Mouse (Mus musculus): Measurements from ENCODE around the gene Stkld1. TPM values are rescaled to one million over a fixed set of nuclear protein-coding genes. Genes with fewer than 3 reads are reported as not detected.

Gene Stkld1
- polyA plus RNA-seq, 1 experiment from 2014 or later, result not detected

DNA sequence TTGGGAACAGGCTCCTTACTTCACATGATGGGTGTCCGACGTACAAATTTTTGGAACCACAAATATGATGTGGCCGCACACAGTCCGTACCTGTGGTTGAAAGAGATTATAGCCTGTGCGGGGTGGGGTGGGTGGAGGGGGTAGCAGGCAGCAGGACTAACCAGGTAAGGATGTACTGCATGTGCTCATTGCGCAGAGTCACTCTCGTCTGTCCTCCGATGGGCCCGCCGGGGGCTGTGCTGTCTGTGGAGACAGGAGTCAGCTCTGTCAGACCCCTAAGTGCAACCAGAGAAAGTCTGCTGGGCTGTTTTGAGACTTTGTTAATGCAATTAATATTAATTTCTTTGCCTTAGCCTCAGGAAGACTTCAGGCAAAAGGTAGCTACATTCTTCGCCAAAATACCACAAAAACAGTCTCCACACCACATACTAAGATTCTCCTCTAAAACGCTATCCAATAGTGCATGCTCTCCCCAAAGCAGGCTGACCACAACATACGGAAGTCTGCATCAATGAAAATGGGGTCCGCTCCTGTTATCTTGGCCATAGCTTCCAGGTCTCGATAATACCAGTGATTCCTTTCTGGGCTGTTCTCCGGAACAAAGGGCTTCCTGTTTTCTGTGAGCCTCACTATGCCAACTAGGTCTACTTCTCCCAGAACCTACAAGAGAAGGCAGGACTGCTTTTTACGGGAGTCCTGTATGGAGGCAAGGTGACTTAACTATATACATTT is 20.3 kb upstream of the Stkld1 start:
- Histone ChIP-seq H3K4me1 (replicated peaks; ENCODE audit: control insufficient read depth, insufficient read depth, low read length) (peaks cover 16% of the 10 kb centered on the region), H3K27me3 (ENCODE audit: control insufficient read depth, insufficient read depth, low read length) (no peaks in the 10 kb centered on the region), H3K4me3 (ENCODE audit: low read depth, low read length) (no peak overlapping the region), H3K27ac (ENCODE audit: low read depth, low read length) (no peak overlapping the region), H3K9ac (ENCODE audit: low read depth, low read length) (no peak overlapping the region), H3K36me3 (ENCODE audit: control insufficient read depth, insufficient read depth, low read length) (peaks cover 12% of the 10 kb centered on the region), H3K4me2 (replicated peaks; ENCODE audit: low read depth, low read length) (no peak overlapping the region), H3K9me3 (ENCODE audit: control insufficient read depth, low read length) (no peaks in the 10 kb centered on the region)
- 87% methylated on average over 17 of the region's 17 CpGs for WGBS
- no peak for DNase-seq (ENCODE audit: low spot score)
- no peak for ATAC-seq (ENCODE audit: low FRiP score)

DNA sequence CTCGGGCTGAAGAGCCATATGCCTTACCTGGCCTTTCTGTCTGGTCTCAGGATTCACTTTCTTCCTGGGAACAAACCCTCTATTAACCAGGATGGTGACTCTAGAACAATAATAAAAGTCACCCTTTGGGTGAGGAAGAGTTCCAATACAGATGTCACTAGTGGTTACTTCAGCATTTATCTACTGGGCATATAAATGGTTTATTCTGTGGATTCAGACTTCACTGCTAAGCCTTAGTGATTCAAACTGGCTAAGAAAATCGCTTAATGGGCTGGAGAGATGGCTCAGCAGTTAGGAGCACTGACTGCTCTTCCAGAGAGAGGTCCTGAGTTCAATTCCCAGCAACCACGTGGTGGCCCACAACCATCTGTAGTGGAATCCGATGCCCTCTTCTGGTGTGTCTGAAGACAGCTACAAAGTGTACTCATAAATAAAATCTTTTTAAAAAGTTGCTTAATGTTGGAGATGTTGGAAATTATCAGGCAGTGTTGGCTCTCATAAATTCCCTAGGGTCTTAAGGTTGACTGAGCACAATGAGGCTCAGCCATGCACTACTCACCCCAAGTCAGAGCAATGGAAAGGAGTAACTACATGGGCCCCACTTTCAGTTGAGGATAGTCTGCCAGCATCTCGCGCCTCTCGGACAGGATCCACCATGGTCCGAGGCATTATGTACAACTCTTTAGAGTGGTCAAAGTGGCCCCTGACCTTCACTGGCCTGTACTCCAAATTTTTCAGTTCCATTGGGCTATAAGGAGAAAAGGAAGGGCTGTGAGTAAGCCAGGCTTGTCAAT is 19.5 kb upstream of the Stkld1 start:
- Histone ChIP-seq H3K4me2 (replicated peaks; ENCODE audit: low read depth, low read length) (no peak overlapping the region), H3K27me3 (ENCODE audit: control insufficient read depth, insufficient read depth, low read length) (no peaks in the 10 kb centered on the region), H3K4me3 (ENCODE audit: low read depth, low read length) (no peak overlapping the region), H3K9me3 (ENCODE audit: control insufficient read depth, low read length) (no peaks in the 10 kb centered on the region), H3K4me1 (replicated peaks; ENCODE audit: control insufficient read depth, insufficient read depth, low read length) (peaks cover 12% of the 10 kb centered on the region), H3K9ac (ENCODE audit: low read depth, low read length) (no peak overlapping the region), H3K27ac (ENCODE audit: low read depth, low read length) (no peak overlapping the region), H3K36me3 (ENCODE audit: control insufficient read depth, insufficient read depth, low read length) (peaks cover 16% of the 10 kb centered on the region)
- WGBS, result 67% methylated on average over 8 of the region's 8 CpGs
- no peak for DNase-seq (ENCODE audit: low spot score)
- ATAC-seq (ENCODE audit: low FRiP score), result no peak

DNA sequence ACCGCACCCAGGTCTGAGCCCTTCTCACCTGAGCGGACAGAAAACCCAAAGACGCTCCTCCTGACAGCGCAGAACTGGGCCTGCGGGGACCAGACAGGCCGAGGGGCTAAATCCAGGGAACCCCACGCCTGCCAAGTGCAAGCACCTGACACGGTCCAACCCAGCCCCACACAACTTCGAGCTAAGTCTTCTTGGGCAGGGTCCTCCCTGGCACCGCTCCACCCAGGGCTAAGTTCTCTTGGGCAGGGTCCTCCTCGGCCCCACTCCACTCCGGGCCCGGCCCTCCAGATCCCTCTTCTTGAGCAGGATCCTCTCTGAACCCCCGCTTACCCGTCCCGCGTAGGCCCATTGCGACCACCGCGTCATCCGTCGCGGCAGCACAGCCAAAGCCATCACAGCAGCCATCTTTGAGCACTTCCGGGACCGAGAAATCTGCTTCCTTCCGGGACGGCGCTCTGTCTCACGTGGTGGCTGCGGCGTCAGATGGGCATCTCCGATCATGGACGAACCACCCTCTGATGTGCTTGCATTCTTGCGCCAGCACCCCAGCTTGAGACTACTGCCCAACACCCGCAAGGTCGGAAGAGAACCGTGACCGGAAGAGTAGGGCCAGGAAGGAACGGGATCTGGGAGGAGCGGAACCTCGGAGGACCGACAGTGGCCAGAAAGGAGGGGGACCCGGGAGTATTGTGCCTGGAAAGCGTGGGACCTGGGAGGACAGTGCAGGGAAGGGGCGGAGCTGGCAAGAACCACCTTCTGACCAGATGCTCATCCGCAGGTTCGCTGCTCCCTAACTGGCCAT is 17.7 kb upstream of the Stkld1 start, which contains the start of the genes Surf2 and Surf1:
TSS of gene Surf2 (plus strand) at position 441 of the 802 bp plus-strand sequence.
TSS of gene Surf1 (minus strand) at position 604 of the 802 bp plus-strand sequence.
- no peaks in the 10 kb centered on the region for H3K9me3 ChIP-seq (ENCODE audit: control insufficient read depth, low read length)
- H3K27ac ChIP-seq (ENCODE audit: low read depth, low read length), result peak within 1 kb of the TSS; percentile 59

DNA sequence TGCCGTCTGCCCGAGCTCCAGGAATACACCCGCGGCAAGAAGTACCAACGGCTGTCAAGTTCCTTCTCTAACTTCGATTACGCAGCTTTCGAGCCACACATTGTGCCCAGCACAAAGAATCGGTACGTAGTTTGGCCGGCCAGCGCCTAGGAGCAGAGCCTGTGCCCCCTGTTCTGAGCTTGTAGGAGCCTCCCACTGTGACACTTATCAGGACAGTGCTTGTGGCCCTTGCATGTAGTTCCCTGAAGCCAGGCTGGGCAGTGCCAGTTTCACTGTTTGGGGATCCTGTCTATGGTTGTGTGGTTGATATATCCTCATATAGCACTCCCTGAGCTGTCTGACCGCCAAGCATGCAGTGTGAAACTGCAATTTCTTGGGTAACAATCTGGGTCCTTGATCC is 17.1 kb upstream of the Stkld1 start:
- WGBS, result 1% methylated on average over 13 of the region's 13 CpGs
- peaks cover 27% of the 10 kb centered on the region for H3K36me3 ChIP-seq (ENCODE audit: control insufficient read depth, insufficient read depth, low read length)
- peak overlapping the region; percentile 96 for H3K4me2 ChIP-seq (replicated peaks; ENCODE audit: low read depth, low read length)
- H3K4me3 ChIP-seq (ENCODE audit: low read depth, low read length), result peak overlapping the region; percentile 65
- peak overlapping the region; percentile 62 for H3K9ac ChIP-seq (ENCODE audit: low read depth, low read length)
- H3K4me1 ChIP-seq (replicated peaks; ENCODE audit: control insufficient read depth, insufficient read depth, low read length), result peaks cover 11% of the 10 kb centered on the region
- ATAC-seq (ENCODE audit: low FRiP score), result peak; percentile 18; the same call in 1 of the 2 replicates
- DNase-seq (ENCODE audit: low spot score), result no peak
- no peak overlapping the region; the same call in 1 of the 2 replicates for H3K27ac ChIP-seq (ENCODE audit: low read depth, low read length)
- H3K27me3 ChIP-seq (ENCODE audit: control insufficient read depth, insufficient read depth, low read length), result no peaks in the 10 kb centered on the region
- H3K9me3 ChIP-seq (ENCODE audit: control insufficient read depth, low read length), result no peaks in the 10 kb centered on the region

More for the DNA sequence above, 17.7 kb upstream of the Stkld1 start, which contains the start of the genes Surf2 and Surf1:
- ATAC-seq (ENCODE audit: low FRiP score) (peak; percentile 76), DNase-seq (ENCODE audit: low spot score) (peak; percentile 84)
- H3K4me2 ChIP-seq (replicated peaks; ENCODE audit: low read depth, low read length), result peak within 1 kb of the TSS; percentile 96
- peaks cover 12% of the 10 kb centered on the region for H3K4me1 ChIP-seq (replicated peaks; ENCODE audit: control insufficient read depth, insufficient read depth, low read length)
- 3% methylated on average over 47 of the region's 47 CpGs for WGBS
- peak within 1 kb of the TSS; percentile 65 for H3K4me3 ChIP-seq (ENCODE audit: low read depth, low read length)
- peaks cover 27% of the 10 kb centered on the region for H3K36me3 ChIP-seq (ENCODE audit: control insufficient read depth, insufficient read depth, low read length)
- no peaks in the 10 kb centered on the region for H3K27me3 ChIP-seq (ENCODE audit: control insufficient read depth, insufficient read depth, low read length)
- peak within 1 kb of the TSS; percentile 62 for H3K9ac ChIP-seq (ENCODE audit: low read depth, low read length)

DNA sequence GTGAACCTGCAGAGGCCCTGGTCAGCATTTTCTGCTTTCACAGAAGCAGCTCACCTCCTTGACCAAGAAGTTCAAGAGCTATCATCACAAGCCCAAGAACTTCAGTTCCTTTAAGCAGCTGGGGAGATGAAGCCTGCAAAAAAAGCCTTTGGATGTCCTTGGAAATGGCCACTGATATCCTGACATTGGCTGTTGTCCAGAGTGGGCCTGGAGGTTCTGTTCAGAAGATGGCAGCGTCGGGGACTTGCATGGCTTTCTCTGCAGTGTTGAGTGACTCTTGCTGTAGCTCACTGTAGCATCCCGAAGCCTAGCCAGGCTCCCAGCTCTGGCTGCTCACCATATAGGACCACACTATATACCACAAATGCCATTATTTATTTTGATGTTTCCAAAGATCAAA is 14.2 kb upstream of the Stkld1 start:
- Histone ChIP-seq H3K4me1 (replicated peaks; ENCODE audit: control insufficient read depth, insufficient read depth, low read length) (peaks cover 4% of the 10 kb centered on the region; the same call in 1 of the 2 replicates), H3K4me3 (ENCODE audit: low read depth, low read length) (no peak overlapping the region), H3K36me3 (ENCODE audit: control insufficient read depth, insufficient read depth, low read length) (peaks cover 22% of the 10 kb centered on the region), H3K9me3 (ENCODE audit: control insufficient read depth, low read length) (no peaks in the 10 kb centered on the region), H3K9ac (ENCODE audit: low read depth, low read length) (no peak overlapping the region), H3K27ac (ENCODE audit: low read depth, low read length) (no peak overlapping the region), H3K4me2 (replicated peaks; ENCODE audit: low read depth, low read length) (no peak overlapping the region), H3K27me3 (ENCODE audit: control insufficient read depth, insufficient read depth, low read length) (no peaks in the 10 kb centered on the region)
- ATAC-seq (ENCODE audit: low FRiP score) (no peak), DNase-seq (ENCODE audit: low spot score) (no peak)
- WGBS, result 92% methylated on average over 3 of the region's 3 CpGs

- no peak overlapping the region for H3K4me2 ChIP-seq (replicated peaks; ENCODE audit: low read depth, low read length)
- no peak overlapping the region for H3K4me3 ChIP-seq (ENCODE audit: low read depth, low read length)
- H3K27me3 ChIP-seq (ENCODE audit: control insufficient read depth, insufficient read depth, low read length), result no peaks in the 10 kb centered on the region
- peaks cover 4% of the 10 kb centered on the region; the same call in 1 of the 2 replicates for H3K4me1 ChIP-seq (replicated peaks; ENCODE audit: control insufficient read depth, insufficient read depth, low read length)
- ATAC-seq (ENCODE audit: low FRiP score) (no peak), DNase-seq (ENCODE audit: low spot score) (no peak)
- peaks cover 22% of the 10 kb centered on the region for H3K36me3 ChIP-seq (ENCODE audit: control insufficient read depth, insufficient read depth, low read length)
- no peaks in the 10 kb centered on the region for H3K9me3 ChIP-seq (ENCODE audit: control insufficient read depth, low read length)
- no peak overlapping the region for H3K27ac ChIP-seq (ENCODE audit: low read depth, low read length)
- 91% methylated on average over 6 of the region's 6 CpGs for WGBS
- H3K9ac ChIP-seq (ENCODE audit: low read depth, low read length), result no peak overlapping the region
Measured at GRCm38 (mm10) chr2:26920190-26920855, 13.5 kb upstream of the Stkld1 start.

DNA sequence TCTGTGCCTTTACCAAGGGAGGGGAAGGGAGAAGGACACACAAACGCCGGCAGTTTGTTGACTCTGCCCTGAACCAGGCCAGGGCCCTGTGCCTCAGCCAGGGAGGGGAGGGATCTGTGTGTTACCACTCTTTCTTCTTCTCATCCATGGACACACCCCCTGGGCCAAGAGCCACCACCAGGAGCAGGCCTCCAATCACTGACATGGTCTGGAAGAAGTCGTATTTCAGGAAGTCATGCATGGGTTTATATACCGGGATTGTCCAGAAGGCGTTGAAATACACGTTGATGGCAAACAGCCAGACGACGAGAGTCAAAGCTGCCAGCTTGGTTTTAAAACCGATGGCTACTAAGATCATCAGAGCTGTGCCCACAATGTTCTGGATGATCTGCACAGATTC is 12.1 kb upstream of the Stkld1 start:
- WGBS, result 86% methylated on average over 9 of the region's 9 CpGs
- peaks cover 4% of the 10 kb centered on the region; the same call in 1 of the 2 replicates for H3K4me1 ChIP-seq (replicated peaks; ENCODE audit: control insufficient read depth, insufficient read depth, low read length)
- no peak overlapping the region for H3K27ac ChIP-seq (ENCODE audit: low read depth, low read length)
- DNase-seq (ENCODE audit: low spot score) (no peak), ATAC-seq (ENCODE audit: low FRiP score) (no peak)
- peaks cover 22% of the 10 kb centered on the region for H3K36me3 ChIP-seq (ENCODE audit: control insufficient read depth, insufficient read depth, low read length)
- no peaks in the 10 kb centered on the region for H3K9me3 ChIP-seq (ENCODE audit: control insufficient read depth, low read length)
- no peak overlapping the region for H3K9ac ChIP-seq (ENCODE audit: low read depth, low read length)
- no peak overlapping the region for H3K4me3 ChIP-seq (ENCODE audit: low read depth, low read length)
- H3K27me3 ChIP-seq (ENCODE audit: control insufficient read depth, insufficient read depth, low read length), result no peaks in the 10 kb centered on the region
- no peak overlapping the region for H3K4me2 ChIP-seq (replicated peaks; ENCODE audit: low read depth, low read length)
